Mouse (Mus musculus) gastrocnemius, postnatal 25 days (tissue): ENCODE measurements around the gene Ccne1. TPM values are rescaled to one million over a fixed set of nuclear protein-coding genes. Genes with fewer than 3 reads are reported as not detected.

Experiments
- DNase-seq: peaks from one replicate; pipeline ENCODE4 v3.0.0; 2022
- total RNA-seq, 2 experiments: library from RNA; stranded (reverse); gene quantifications; 1 replicate in 1 of 2; 2 replicates in 1 of 2; pipeline ENCODE4 v1.2.3; 2021

The Ccne1 gene
- total RNA-seq, 2 experiments from 2014 or later, result 0.33 to 1.3 TPM

DNA sequence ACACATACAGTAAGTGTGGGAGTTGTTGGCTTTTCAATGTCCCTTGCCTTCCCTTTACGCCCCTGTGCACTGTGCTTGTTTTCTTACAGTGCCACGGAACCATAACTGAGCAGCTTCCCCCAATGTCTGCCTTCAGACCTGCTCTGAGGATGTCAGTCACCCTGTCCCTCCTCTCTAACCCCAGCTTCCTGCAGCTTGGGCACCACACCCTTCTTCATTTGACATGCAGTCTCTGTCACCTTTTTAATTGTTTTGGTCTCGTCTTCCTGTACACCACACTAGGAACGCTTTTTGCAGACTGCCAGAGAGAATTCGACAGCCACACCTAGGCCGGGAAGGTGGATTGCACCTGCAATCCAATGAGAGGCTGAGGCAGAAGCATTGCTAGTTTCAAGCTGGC is 13.0 kb downstream of the Ccne1 start:
- no peak for DNase-seq

DNA sequence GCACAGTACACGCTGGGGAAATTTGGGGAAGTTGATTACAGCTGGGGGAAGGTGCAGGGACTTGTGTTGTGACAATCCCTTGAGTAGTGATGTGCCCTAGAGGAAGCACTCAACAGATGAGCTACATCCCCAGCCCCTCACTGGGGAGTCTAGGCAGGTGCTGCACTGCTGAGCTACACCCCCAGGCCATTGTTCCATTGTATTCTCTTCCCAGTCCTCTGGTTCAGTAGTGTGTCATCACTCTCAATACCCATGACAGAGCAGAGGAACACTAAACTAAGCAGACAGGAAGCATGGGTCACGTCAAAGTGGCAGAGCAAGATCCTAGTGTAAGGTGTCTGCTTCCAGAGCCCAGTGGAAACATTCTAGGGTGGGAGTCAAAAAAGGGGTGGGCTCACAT is 14.2 kb downstream of the Ccne1 start:
- DNase-seq, result no peak

DNA sequence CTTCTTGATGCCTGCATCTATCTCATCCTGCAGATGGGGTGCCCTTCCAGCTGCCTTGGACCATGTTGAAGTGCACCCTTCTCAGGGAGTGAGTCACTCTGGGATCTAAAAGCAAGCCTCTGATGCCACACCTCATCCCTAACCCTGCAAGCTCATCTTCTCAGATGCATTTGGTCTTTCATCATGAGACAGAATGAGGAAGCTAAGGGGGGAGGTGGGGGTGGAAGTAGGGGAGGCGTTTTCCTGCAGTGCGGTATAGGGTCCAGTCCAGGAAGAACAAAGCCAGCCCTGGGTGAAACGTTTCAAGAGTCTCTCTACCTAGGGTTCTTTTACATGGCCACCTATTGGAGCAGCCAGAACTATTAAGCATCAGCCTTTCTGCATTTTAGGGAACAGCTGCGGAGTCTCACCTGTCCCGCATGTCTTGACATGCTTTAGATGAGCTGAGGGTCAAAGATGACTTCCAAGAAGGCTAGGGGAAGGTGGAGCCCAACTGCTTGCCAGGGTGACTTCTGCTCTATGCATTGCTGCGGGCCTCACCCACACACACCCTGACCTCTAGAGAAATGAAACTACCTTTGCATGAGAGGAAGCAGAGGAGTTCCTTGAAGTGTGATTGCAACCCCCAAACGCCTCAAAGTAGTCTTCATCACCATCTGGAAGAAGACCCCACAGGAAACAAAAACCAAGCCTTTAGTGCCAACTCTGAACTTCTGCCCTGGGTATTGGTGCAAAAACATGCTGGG is 17.2 kb downstream of the Ccne1 start:
- DNase-seq, result no peak

DNA sequence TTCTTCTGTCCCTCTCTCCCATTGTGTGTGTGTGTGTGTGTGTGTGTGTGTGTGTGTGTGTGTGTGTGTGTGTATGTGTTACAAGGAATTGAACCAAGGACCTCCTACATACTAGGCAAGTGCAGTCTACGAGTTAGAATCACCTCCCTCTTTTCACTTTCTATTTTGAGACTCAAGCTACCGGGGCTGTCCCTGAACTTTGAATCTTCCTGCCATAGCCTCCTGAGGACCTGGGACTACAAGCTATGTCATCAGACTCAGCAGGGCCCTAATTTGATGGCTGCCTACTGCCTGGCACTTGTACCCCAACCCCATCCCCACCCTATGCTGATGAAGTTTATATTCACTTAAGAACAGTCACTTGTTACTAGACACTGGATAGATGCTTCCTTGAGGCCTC is 18.9 kb downstream of the Ccne1 start:
- no peak for DNase-seq

DNA sequence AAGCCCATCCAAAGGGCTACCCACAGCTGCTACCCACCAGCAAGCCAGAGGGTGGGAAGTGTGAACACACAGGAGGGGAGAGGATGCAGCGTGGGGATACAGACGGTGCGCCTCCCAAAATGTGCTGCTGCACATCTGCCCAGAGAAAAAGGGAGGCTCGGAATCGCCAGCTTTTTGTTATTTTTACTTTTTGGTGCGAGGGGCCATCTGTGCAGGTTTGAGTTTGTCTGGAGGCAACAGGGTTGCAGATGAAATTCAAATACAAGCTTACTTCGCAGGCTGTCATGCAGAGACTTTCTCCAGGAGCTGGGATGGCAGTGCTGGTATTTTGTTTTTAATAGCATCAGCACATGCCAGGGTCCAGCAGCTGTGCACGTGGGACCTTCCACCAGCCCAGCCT is 19.5 kb downstream of the Ccne1 start:
- no peak for DNase-seq

DNA sequence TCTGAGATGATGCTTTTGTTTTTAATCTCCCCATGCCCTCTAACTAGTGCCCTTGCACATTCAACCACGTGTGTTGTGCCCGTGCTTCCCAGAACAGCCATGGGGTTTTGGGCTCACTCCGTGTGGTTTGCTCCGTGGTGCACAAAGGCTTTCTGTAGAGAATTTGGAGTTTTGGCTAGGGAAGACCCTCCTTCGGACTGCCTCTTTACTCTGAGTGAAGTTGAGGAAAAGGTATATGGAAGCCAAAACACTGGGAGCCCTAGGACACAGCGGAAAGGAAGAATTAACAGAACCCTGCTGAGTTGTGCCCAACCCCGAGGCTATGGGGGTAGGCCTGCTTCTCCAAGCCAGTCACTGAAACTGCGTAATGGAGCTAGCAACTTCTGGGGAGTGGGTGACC is 20.9 kb downstream of the Ccne1 start:
- no peak for DNase-seq

DNA sequence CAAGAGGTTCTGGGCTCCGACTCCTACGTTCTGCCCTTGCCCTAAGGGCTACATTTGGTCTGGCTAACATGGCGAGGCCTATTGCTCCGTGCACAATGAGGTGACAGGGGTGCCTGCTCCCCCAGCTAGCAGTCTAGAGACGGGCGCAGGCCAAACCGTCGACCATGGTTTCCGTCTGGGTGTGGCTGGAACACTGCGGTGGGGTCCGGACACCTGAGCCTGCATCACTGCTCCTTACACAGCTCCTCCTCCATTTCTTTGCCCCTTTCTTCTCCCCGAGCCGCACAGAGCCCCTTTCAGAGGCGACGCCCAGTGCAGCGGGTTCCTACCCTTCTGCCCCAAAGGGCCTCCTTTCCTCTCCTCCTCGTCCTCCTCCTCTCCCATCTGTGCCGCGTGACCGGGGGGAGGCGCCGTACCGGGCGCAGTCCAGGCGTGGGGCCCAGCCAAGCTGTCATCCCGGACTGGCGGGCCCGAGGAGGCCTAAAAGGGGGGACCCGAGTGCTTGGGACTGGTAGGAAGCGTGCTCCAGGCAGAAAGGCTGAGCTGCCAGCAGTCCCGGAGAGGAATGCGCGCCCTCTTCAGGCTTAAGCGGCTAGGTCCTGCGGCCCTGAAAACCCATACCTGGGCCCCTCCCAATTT is 21.6 kb downstream of the Ccne1 start:
- peak; percentile 72 for DNase-seq

DNA sequence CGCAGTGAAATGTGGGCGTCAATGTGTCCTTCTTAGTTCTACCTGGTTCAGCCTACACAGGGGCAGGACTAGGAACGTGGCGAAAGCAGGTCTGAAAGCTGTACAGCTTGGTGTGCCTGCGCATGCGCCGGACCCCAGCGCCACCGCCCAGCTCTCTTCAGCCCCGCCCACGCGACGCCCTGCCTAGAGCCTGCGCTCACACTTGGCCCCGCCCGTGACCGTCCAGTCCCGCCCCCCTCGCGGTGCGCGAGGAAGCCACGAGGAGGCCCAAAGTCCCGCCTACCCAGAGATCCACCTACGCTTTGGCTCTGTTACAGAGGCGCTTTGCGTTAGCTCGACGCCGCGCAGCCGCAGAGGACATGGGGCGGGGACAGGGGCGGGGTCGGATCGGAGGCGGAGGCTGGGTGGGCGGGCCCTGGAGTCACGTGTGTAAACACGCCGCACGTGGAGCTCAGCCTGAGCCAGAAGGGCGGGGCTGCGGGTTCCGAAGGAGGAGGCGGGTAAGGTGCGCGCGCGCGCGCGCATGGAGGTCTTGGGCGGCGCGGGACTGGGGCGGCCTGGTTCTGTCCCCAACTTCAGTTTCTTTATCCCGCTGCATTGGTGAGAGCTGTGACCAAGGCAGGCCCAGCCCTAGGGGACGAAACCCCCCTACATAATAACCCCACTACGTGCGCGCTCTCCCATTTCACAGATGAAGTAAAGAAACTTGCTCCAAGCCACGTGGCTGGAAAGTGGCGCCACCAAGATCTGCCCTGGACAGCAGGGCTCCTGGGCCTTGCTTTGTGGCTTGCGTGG is 22.4 kb downstream of the Ccne1 start:
- peak; percentile 99 for DNase-seq

DNA sequence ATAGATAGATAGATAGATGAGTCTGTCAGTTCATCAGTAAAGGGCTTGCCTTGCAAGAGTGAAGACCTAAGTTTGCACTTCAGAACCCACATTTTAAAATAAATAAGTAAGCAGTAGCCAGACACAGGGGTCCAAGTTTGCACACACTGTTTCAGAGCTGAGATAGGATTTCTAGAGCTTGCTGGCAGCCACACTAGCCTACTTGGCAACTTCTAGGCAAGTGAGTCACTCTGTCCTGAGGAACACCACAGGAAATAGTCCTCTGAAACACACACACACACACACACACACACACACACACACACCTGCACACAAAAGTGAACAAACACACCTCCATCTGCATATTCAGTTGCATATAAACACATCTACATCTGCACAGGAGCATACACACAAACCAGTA is 24.4 kb downstream of the Ccne1 start:
- DNase-seq, result no peak

DNA sequence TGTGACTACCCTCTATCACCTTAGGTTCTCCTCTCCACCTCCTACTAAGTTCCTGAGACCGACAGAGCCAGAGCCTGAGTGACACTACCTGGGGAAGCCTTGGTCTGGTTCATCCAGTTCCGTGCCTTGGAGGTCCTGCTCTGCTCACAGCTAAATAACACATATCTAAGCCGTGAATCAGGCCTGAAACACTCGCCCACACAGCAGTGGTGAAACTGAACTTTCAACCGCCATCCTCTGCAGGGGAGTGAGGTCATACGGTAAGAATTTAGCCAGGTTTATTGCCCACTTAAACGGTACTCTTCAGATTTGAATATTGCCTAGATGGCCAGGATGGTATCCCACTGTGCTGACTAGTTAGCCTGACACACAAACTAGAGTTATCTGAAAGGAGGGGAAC is 30.1 kb downstream of the Ccne1 start:
- no peak for DNase-seq

DNA sequence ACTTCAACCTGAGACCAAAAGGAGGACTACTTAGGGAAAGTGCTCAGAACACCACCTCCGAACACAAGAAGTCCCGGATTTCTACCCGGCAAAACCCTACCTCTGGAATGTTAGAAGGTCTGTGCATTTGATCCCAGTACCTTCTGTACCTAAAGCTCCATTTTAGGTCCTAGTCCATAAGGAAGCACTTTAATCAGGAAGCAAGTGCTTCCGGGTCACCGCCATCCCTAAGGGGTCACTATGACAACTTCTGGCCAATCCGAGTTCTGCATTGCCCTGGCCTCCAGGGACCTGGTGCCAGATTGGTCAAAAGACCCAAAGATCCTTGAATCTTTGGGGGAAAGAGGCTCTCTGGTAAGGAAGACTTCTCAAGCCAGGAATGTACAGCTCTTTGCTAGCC is 31.8 kb downstream of the Ccne1 start:
- no peak for DNase-seq

DNA sequence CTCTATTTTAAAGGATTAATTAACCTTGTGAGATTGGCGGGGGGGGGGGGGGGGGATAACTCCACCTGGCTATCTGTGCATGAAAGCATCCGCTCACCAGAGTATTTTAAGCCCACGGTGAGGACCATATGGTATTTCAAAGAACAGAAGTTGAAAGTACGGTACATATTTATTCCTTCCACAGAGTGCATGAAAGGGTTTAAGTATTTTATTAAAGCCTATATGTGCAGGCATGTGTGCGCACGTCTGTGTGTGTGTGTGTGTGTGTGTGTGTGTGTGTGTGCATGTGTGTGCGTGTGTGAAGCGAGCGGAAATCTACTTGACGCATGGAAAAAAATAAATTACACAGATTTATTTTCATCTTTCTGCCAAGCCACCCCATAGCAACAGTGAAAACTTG is 32.4 kb downstream of the Ccne1 start:
- DNase-seq, result no peak

DNA sequence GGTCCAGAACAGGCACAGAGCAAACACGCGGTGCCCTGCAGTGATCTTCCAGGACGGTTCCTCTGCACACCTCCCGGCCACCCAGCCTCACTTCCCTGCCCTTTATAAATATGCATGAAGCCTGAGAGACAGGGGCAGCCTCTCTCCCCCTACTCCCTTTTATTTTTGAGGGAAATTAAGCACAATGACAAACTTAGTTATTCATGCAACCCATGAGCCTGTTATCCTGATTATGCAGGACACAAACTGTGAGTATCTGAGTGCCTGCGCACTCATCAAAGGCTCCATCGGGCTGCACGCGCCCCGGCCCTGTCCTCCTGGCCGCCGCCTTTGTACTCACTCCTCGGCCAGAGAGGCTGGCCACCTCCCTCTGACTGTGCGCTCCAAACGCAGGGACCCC is 32.8 kb downstream of the Ccne1 start:
- no peak for DNase-seq

DNA sequence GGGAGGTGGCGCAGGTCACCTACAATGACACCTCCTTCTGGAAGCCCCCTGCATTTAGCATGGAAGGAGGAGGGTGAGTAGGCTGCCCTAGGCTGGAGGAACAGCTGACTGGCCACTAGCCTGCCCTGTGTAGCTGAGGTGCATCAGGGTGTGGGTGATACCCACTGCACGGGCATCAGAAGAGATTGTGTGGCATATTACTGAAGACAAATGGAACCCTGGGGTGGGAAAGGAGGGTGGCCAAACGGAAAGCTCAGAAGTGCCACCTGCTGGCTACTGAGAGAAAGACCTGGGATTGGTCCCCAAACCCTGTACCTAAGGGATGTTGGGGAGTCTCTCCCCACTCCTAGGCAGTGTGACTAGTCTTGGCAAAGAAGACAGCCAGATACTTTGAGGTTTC is 33.6 kb downstream of the Ccne1 start:
- peak; percentile 18 for DNase-seq

DNA sequence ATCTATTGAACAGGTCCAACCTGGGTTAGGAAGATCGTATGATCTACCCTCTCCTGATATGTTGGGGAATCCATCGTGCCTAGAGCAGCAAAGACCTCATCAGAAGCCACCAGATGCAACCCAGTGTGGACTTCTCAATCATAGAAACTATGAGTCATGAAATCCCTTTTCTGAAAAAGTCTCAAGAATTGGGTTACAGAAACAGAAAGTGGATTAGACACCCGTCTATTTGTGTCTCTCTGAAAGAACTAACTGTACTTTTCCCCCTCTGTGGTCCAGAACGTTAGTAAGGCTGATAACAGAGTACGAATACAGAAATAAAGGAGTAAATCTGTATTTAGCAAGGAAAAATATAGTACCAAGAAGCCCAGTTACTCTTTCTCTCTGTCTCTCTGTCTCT is 36.3 kb downstream of the Ccne1 start:
- no peak for DNase-seq

DNA sequence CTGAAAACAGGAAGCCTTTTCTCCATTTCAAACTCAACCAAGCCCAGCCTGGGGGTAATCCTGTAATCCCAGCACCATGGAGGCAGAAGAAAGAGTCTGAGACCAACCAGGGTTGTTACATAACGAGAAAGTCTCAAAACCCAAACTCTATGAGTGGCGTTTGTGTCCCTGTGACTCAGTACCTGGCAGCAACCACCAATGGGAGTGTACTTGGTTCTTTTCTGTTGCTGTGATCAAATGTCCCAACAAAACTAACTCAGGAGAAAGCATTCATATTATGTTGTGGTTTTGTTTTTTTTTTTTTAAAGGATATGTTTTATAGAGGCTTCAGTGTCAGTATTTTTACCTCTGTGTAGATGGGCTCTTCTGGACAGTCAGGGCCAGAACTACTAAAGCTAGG is 36.7 kb downstream of the Ccne1 start:
- DNase-seq, result no peak

DNA sequence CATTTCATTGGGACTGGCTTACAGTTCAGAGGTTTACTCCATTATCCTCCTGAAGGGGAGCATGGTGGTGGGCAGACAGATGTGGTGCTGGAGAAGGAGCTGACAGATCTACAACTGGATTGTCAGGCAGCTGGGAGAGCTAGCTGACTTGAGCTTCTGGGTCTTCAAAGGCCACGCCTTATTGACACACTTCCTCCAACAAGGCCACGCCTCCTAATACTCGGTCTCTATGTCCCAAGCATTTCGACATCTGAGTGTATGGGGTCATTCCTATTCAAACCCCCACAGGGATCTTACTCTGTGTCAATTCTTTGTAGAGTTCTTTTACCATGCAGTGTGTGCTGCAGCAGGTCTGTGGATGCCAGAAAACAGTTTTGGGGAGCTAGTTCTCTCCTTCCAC is 42.9 kb downstream of the Ccne1 start:
- DNase-seq, result no peak

DNA sequence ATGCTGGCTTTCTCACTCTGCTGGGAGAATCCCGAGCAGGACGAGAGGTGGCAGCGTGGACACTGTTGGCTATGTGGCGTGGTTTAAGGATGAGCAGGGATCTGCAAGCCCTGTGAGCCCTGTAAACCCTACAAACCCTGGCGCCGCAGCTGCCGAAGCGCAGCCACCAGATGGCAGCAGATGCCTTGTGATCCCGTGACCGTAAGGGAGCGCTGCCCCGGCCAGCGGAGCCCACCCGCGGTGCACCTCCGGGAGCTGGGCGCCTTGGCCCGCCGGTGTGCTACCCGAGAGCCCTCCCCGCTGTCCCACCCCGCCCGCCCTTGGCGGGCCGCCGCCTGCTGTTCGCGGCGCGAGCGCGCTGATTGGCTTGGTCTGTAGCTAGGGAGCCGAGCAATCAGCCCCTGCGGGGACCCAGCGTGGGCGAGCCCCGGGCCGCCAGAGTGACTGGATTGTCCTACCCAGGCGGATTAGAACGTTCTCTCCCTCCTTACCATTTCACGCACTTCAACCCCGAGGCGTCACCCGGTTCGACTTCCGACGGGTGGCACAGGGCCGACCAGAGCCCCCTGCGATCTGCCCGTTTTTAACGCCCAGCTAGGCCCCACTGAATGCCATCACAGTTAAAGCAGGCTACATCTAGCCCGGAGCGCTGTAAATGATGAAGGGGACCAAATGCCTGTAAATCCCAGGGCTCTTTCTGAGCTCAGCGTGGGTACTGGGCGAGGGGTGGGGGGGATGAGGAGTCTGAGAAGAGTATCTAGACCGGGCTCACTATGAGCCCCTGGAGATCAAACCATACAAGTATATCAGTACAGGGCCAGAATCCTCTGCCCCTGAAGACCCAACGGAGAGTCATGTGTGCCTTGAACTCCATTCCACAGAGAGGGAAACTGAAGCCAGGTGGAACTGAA is 46.0 kb downstream of the Ccne1 start:
- DNase-seq, result peak; percentile 91

DNA sequence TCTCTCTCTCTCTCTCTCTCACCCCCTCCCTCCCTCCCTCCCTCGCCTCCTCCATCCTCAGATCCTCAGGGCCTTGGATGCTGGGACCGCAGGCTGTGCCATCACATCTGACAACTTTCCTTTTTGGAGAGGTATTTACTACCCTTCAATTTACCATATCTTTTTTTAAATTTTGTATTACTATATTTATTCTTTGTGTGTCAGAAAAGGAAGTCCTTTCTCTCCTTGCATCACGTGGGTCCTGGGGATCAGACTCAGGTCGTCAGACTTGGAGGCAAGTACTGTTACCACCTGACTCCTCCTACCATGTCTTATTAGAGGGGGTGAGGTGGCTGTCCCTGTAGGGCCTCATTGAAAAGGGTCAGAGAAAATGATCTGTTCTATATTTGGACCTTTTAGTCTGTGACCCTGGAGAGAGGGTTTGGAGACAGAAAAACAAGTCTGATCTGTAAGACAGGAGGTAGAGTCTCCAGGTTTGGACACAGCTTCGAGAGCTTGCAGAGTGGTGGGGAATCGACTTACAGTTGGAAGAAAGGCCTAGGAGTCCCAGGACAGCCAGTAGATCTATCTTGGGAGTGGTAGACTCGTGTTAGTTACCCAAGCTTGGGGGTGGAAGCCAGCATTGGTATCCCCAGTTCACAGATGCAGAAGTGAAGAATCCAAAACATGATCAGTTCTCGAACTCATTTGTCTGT is 47.6 kb downstream of the Ccne1 start:
- DNase-seq, result peak; percentile 27

DNA sequence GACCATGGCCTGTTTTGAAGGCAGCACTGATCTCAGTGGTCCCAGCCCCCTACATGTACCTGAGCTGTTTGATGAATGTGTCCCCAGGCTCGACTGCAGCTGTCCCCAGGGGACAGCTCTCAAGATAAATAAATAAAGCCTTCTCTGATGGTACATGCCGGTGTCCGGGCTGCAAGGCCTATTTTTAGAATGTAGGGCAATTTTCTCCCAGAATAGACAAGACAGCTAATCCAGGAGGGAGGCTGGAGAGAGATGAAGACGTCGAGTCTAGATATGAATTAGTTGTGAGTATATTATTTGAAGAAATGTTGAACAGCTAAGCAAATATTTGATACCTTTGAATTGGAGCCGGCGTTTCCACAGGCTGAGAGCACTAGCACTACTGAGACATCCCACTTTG is 48.2 kb downstream of the Ccne1 start:
- DNase-seq, result peak; percentile 38

DNA sequence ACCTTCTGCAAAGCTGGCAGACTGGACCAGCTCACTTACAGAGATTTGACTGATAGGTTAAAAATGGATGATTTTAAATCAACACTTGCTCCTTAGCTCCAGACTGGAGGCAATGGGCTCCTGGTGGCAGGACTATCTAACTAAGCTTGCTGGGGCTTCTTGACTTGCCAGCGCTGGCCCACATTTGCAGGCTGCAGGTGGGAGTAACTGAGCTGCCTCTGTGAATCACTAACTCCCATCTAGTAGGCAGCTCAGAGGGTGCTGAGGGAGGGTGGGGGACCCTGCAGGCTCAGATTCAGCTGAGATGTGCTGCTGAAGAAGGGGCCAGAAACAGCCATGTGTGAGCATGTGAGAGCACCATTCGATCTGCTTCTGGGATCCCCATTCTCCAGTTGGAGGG is 51.3 kb downstream of the Ccne1 start:
- DNase-seq, result no peak

DNA sequence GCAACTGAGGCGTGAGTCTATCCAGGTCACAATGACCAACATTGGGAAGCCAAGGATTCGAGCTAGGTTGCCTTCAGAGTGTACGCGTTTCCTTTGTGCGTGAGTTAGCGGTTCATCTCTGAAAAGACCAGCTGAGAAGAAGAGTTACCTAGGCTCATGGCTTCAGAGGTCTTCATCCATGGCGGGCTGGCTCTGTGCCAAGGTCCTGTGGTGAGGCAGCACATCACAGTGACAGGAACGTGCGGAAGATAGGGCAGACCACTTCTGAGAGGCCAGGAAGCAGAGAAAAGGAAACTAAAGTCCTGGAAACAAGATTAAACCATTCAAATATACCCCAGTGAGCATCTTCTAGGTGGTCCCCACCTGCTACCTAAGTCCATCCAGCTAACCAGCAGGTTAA is 53.1 kb downstream of the Ccne1 start:
- no peak for DNase-seq
